Mouse (Mus musculus) limb, embryonic 14.5 days (tissue): ENCODE measurements around the gene Upf1. TPM values are rescaled to one million over a fixed set of nuclear protein-coding genes. Genes with fewer than 3 reads are reported as not detected.
A peak's percentile ranks its signal among the peaks of the same experiment; 100 is the strongest.

ENCODE experiments used
- ATAC-seq: fragments of 200-750 bp; cut with Nextera tagmentation; 2 replicates; pipeline ENCODE4 v1.8.0; 2017; ENCODE audit warnings: low read depth, moderate number of reproducible peaks, moderate TSS enrichment; ENCODE audit not compliant: low FRiP score
- DNase-seq: peaks from one replicate; pipeline ENCODE4 v3.0.0-alpha.2; 2015; ENCODE audit warnings: low spot score
- H3K27ac ChIP-seq: fragments of 300-500 bp; sonication (generic); replicated peaks from 2 replicates; pipeline ENCODE4 v1.5.1; 2014; ENCODE audit warnings: low read depth, mild to moderate bottlenecking, low read length, moderate library complexity, mixed read lengths
- H3K27me3 ChIP-seq: fragments of 300-500 bp; sonication (generic); 2 replicates; pipeline ENCODE4 v1.6.1; 2014; ENCODE audit warnings: low read length, mixed read lengths; ENCODE audit not compliant: control insufficient read depth, insufficient read depth
- H3K36me3 ChIP-seq: fragments of 300-500 bp; sonication (generic); 2 replicates; pipeline ENCODE4 v1.6.1; 2014; ENCODE audit warnings: mild to moderate bottlenecking, low read length, moderate library complexity, mixed read lengths; ENCODE audit not compliant: control insufficient read depth, insufficient read depth
- H3K4me1 ChIP-seq: fragments of 300-500 bp; sonication (generic); 2 replicates; pipeline ENCODE4 v1.6.1; 2014; ENCODE audit warnings: antibody characterized with exemption, low read length, mixed read lengths; ENCODE audit not compliant: control insufficient read depth, insufficient read depth
- H3K4me2 ChIP-seq: fragments of 300-500 bp; sonication (generic); replicated peaks from 2 replicates; pipeline ENCODE4 v1.6.1; 2014; ENCODE audit warnings: low read depth, mild to moderate bottlenecking, low read length, moderate library complexity; ENCODE audit not compliant: severe bottlenecking
- H3K4me3 ChIP-seq: fragments of 300-500 bp; sonication (generic); replicated peaks from 2 replicates; pipeline ENCODE4 v1.5.1; 2014; ENCODE audit warnings: low read length
- H3K9ac ChIP-seq: fragments of 300-500 bp; sonication (generic); 2 replicates; pipeline ENCODE4 v1.6.1; 2014; ENCODE audit warnings: mild to moderate bottlenecking, low read depth, low read length, moderate library complexity; ENCODE audit not compliant: severe bottlenecking
- H3K9me3 ChIP-seq: fragments of 300-500 bp; sonication (generic); 2 replicates; pipeline ENCODE4 v1.6.1; 2016; ENCODE audit warnings: low read length; ENCODE audit not compliant: control insufficient read depth
- POLR2A ChIP-seq: fragments of 200-500 bp; IDR thresholded peaks from 2 replicates; pipeline ENCODE4 v1.8.0; 2012; ENCODE audit warnings: inconsistent platforms, mild to moderate bottlenecking, moderate library complexity, borderline replicate concordance; ENCODE audit not compliant: insufficient read depth, insufficient read length; ENCODE audit errors: extremely low read depth
- WGBS: fragments of 180-500 bp; shearing (Covaris S2); extraction: QIAGEN DNeasy Blood & Tissue Kit; methylation state at CpG from one replicate; pipeline ENCODE4 v1.1.7; 2014; 5-methylcytosine and 5-hydroxymethylcytosine counted together
- polyA plus RNA-seq, 2 experiments: library from polyadenylated mRNA; depleted of rRNA in 1 of 2; stranded (reverse) in 1 of 2; unstranded in 1 of 2; fragments of >200 nt; fragmentation: Nextera tagmentation in 1 of 2; extraction: Ambion mirVana in 1 of 2; gene quantifications; 2 replicates each; pipeline versions ENCODE4 v1.2.1 to v1.2.3; 2012 to 2014

The Upf1 gene
- polyA plus RNA-seq, 2 experiments, result 22.3 to 39.0 TPM

- Histone ChIP-seq H3K9me3 (no peaks in the 10 kb centered on the region), H3K4me2 (no peak overlapping the region), H3K27ac (no peak overlapping the region), H3K36me3 (peaks cover 80% of the 10 kb centered on the region), H3K27me3 (no peaks in the 10 kb centered on the region), H3K4me3 (no peak overlapping the region), H3K4me1 (peaks cover 11% of the 10 kb centered on the region; the same call in 1 of the 2 replicates), H3K9ac (no peak overlapping the region)
- no peak for TF ChIP-seq POLR2A
- DNase-seq (no peak), ATAC-seq (no peak)
- 89% methylated on average over 14 of the region's 14 CpGs for WGBS
These were observed 11.1 kb downstream of the Upf1 start for GRCm38 (mm10) chr8:70342007-70342406.

- Histone ChIP-seq H3K9ac (no peak overlapping the region), H3K9me3 (no peaks in the 10 kb centered on the region), H3K4me1 (peaks cover 11% of the 10 kb centered on the region; the same call in 1 of the 2 replicates), H3K36me3 (peaks cover 85% of the 10 kb centered on the region), H3K27ac (no peak overlapping the region), H3K4me2 (no peak overlapping the region), H3K27me3 (no peaks in the 10 kb centered on the region), H3K4me3 (no peak overlapping the region)
- no peak for DNase-seq
- no peak for ATAC-seq
- TF ChIP-seq POLR2A, result no peak
- 90% methylated on average over 7 of the region's 7 CpGs for WGBS
These were observed 12.4 kb downstream of the Upf1 start for GRCm38 (mm10) chr8:70340659-70341058.

GRCm38 (mm10) chr8:70338931-70339330 lies 14.1 kb downstream of the Upf1 start:
- Histone ChIP-seq H3K9me3 (no peaks in the 10 kb centered on the region), H3K4me2 (no peak overlapping the region), H3K27me3 (no peaks in the 10 kb centered on the region), H3K27ac (no peak overlapping the region), H3K4me1 (peaks cover 9% of the 10 kb centered on the region; the same call in 1 of the 2 replicates), H3K4me3 (no peak overlapping the region), H3K36me3 (peaks cover 99% of the 10 kb centered on the region), H3K9ac (no peak overlapping the region)
- no peak for DNase-seq
- WGBS, result 89% methylated on average over 7 of the region's 7 CpGs
- no peak for ATAC-seq
- TF ChIP-seq POLR2A, result no peak

GRCm38 (mm10) chr8:70332878-70333202 lies 20.2 kb downstream of the Upf1 start:
- Histone ChIP-seq H3K4me3 (no peak overlapping the region), H3K27me3 (no peaks in the 10 kb centered on the region), H3K9me3 (no peaks in the 10 kb centered on the region), H3K36me3 (peaks cover 85% of the 10 kb centered on the region), H3K27ac (no peak overlapping the region), H3K9ac (no peak overlapping the region), H3K4me2 (no peak overlapping the region), H3K4me1 (peaks cover 16% of the 10 kb centered on the region)
- TF ChIP-seq POLR2A, result no peak
- 92% methylated on average over 6 of the region's 6 CpGs for WGBS
- DNase-seq, result no peak
- ATAC-seq, result no peak

- Histone ChIP-seq H3K9ac (no peak overlapping the region), H3K4me2 (peak overlapping the region; percentile 25)
- 26% methylated on average over 40 of the region's 41 CpGs for WGBS
These were observed 20.8 kb downstream of the Upf1 start for GRCm38 (mm10) chr8:70332070-70332877.

More at GRCm38 (mm10) chr8:70332070-70332877, 20.8 kb downstream of the Upf1 start:
- no peak overlapping the region for H3K27ac ChIP-seq
- no peaks in the 10 kb centered on the region for H3K9me3 ChIP-seq
- peak; percentile 74 for DNase-seq
- H3K36me3 ChIP-seq, result peaks cover 84% of the 10 kb centered on the region
- peak; percentile 84 for ATAC-seq
- H3K4me3 ChIP-seq, result no peak overlapping the region
- H3K27me3 ChIP-seq, result no peaks in the 10 kb centered on the region
- TF ChIP-seq POLR2A, result no peak
- H3K4me1 ChIP-seq, result peaks cover 16% of the 10 kb centered on the region
